In the genomic region with DNA sequence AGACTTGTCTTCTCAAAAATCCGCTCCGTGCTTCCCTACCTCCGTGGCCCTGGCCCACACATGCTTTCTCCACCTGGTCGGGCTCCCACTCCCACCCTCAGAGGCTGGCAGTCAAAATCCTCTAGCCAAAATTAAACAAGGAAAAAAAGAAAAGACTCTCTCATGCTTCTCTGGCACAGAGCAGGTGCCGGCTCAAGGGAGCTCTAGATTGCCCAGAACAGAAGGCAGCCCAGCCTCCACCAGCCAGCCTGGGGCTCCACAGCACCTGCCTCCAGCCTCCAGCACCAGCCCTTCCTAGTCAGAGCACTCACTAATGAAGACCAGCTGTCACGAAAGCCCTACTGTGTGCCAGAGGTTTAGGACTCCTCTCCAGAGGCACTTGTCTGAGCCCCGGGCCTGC, we compare ENCODE assay signal across 26 mouse cellular contexts. TPM values are rescaled to one million over a fixed set of nuclear protein-coding genes. Genes with fewer than 3 reads are reported as not detected.
DNase-seq lines count a peak whose midpoint lies in the region; ATAC-seq and TF ChIP-seq lines count a peak whose summit lies in the region.
"Had no signal": no experiment of that assay in that cellular context is flagged by ENCODE, and none has a peak within 500 bp of the region (broad histone marks: within the 10 kb centered on the region; RNA-seq: fewer than 3 reads in every experiment).

No protein-coding gene starts in this region.

- peaks cover 78% of the 10 kb centered on the region for H3K27me3 ChIP-seq in hindbrain, embryonic 13.5 days
- no peaks in the 10 kb centered on the region for H3K27me3 ChIP-seq in hindbrain, embryonic 16.5 days (replicated peaks; ENCODE audit: control insufficient read depth, insufficient read depth, low read length)
- H3K27me3 ChIP-seq in neural tube, embryonic 15.5 days (replicated peaks): peaks cover 28% of the 10 kb centered on the region

- no peak for TF ChIP-seq POLR2A in cortical plate, adult 2 months (IDR thresholded peaks at IDR 0.05; ENCODE audit: extremely low read depth, insufficient read depth, low read length)

- intact Hi-C loops in left cerebral cortex, postnatal 36 days (cut with DNase I): loop anchor here (2.0 kb wide), 1 partner anchor 29 kb away; no protein-coding TSS in a partner anchor
- intact Hi-C loops in gastrocnemius, adult 2 months (cut with DNase I): no loop called here

- TF ChIP-seq CTCF in cortical plate, adult 2 months (IDR thresholded peaks at IDR 0.05; ENCODE audit: extremely low read depth, insufficient read depth, low read length): no peak
- TF ChIP-seq CTCF in gastrocnemius, adult 2 months (IDR thresholded peaks at IDR 0.05): no peak

- no peak overlapping the region for H3K4me3 ChIP-seq in hindbrain, embryonic 13.5 days
- no peak overlapping the region for H3K4me3 ChIP-seq in hindbrain, embryonic 16.5 days (ENCODE audit: low read length)
- H3K4me3 ChIP-seq in cortical plate, adult 2 months (ENCODE audit: insufficient read depth, low read length): peak overlapping the region; percentile 41
- no peak overlapping the region for H3K4me3 ChIP-seq in neural tube, embryonic 15.5 days (replicated peaks)
- no peak overlapping the region for H3K4me3 ChIP-seq in gastrocnemius, adult 2 months
- H3K4me3 ChIP-seq: heart, adult 2 months; limb, embryonic 13.5 days; liver, embryonic 13.5 days; myocyte had no signal

- no peaks in the 10 kb centered on the region for H3K36me3 ChIP-seq in hindbrain, embryonic 13.5 days
- H3K36me3 ChIP-seq in hindbrain, embryonic 16.5 days (ENCODE audit: control insufficient read depth, insufficient read depth, low read length): no peaks in the 10 kb centered on the region
- no peaks in the 10 kb centered on the region for H3K36me3 ChIP-seq in neural tube, embryonic 15.5 days
- H3K36me3 ChIP-seq: heart, embryonic 13.5 days; limb, embryonic 13.5 days; liver, embryonic 13.5 days; midbrain, embryonic 13.5 days had no signal

- DNase-seq in left cerebral cortex, postnatal 36 days (ENCODE audit: low spot score in 2 of 2): peak; percentile 50 to 63
- no peak for DNase-seq in left cerebral cortex, adult 9 months (ENCODE audit: low spot score in 2 of 2)
- DNase-seq in gastrocnemius, adult 2 months: no peak
- DNase-seq: adrenal gland, adult 2 months; cerebellum, adult 18-20 months; cerebellum, postnatal 36 days; gastrocnemius, postnatal 36 days; heart, adult 2 months; heart, postnatal 14 days; kidney, adult 18-20 months; layer of hippocampus, adult 9-11 months; liver, embryonic 13.5 days; lung, adult 2 months; thymus, adult 2 months; thymus, postnatal 4 days had no signal

- H3K9me3 ChIP-seq in hindbrain, embryonic 13.5 days: no peaks in the 10 kb centered on the region
- H3K9me3 ChIP-seq in hindbrain, embryonic 16.5 days (ENCODE audit: control insufficient read depth, low read length): no peaks in the 10 kb centered on the region
- no peaks in the 10 kb centered on the region for H3K9me3 ChIP-seq in neural tube, embryonic 15.5 days (replicated peaks)
- H3K9me3 ChIP-seq: heart, embryonic 13.5 days; limb, embryonic 13.5 days; liver, embryonic 13.5 days; midbrain, embryonic 13.5 days had no signal

- H3K27ac ChIP-seq in hindbrain, embryonic 13.5 days: peak overlapping the region; percentile 72; the same call in 1 of the 2 replicates
- H3K27ac ChIP-seq in hindbrain, embryonic 16.5 days (ENCODE audit: low read depth, low read length): no peak overlapping the region
- peak overlapping the region; percentile 80 for H3K27ac ChIP-seq in cortical plate, adult 2 months (ENCODE audit: insufficient read depth, low read length)
- H3K27ac ChIP-seq in neural tube, embryonic 15.5 days (replicated peaks): no peak overlapping the region; the same call in 1 of the 2 replicates
- no peak overlapping the region for H3K27ac ChIP-seq in gastrocnemius, adult 2 months
- H3K27ac ChIP-seq: heart, adult 2 months; heart, embryonic 13.5 days; limb, embryonic 13.5 days; liver, embryonic 13.5 days; stomach, postnatal 0 days had no signal

- 70% methylated on average over 7 of the region's 7 CpGs for WGBS in hindbrain, embryonic 13.5 days
- 65% methylated on average over 7 of the region's 7 CpGs for WGBS in hindbrain, embryonic 16.5 days
- 65% methylated on average over 7 of the region's 7 CpGs for WGBS in neural tube, embryonic 15.5 days

- H3K4me2 ChIP-seq in hindbrain, embryonic 13.5 days: peak overlapping the region; percentile 61
- no peak overlapping the region for H3K4me2 ChIP-seq in hindbrain, embryonic 16.5 days (ENCODE audit: low read length)
- H3K4me2 ChIP-seq in neural tube, embryonic 15.5 days: peak overlapping the region; percentile 63; the same call in 1 of the 2 replicates
- H3K4me2 ChIP-seq: limb, embryonic 13.5 days; liver, embryonic 13.5 days had no signal

- peaks cover 96% of the 10 kb centered on the region for H3K4me1 ChIP-seq in hindbrain, embryonic 13.5 days (replicated peaks)
- H3K4me1 ChIP-seq in hindbrain, embryonic 16.5 days (ENCODE audit: control insufficient read depth, insufficient read depth, low read depth, low read length): peaks cover 63% of the 10 kb centered on the region
- peaks cover 15% of the 10 kb centered on the region for H3K4me1 ChIP-seq in cortical plate, adult 2 months (ENCODE audit: control insufficient read depth, insufficient read depth, low read length)
- H3K4me1 ChIP-seq in neural tube, embryonic 15.5 days: peaks cover 80% of the 10 kb centered on the region
- H3K4me1 ChIP-seq: liver, embryonic 13.5 days had no signal

- no peak for ATAC-seq in hindbrain, embryonic 13.5 days (ENCODE audit: low FRiP score)
- ATAC-seq in hindbrain, embryonic 16.5 days: no peak
- ATAC-seq in neural tube, embryonic 15.5 days (ENCODE audit: low FRiP score): no peak
- ATAC-seq: midbrain, embryonic 13.5 days had no signal

- no peak overlapping the region for H3K9ac ChIP-seq in hindbrain, embryonic 13.5 days
- no peak overlapping the region for H3K9ac ChIP-seq in hindbrain, embryonic 16.5 days (ENCODE audit: low read depth, low read length)
- no peak overlapping the region for H3K9ac ChIP-seq in neural tube, embryonic 15.5 days (replicated peaks)
- H3K9ac ChIP-seq: heart, embryonic 13.5 days; limb, embryonic 13.5 days; liver, embryonic 13.5 days had no signal

RNA-seq across cellular contexts. Expression of a gene that starts 4.8 kb away (rescaled TPM):
- 4.6 and 5.0 TPM in 2 replicates for polyA plus RNA-seq in hindbrain, embryonic 13.5 days (2015; fragmentation: Nextera tagmentation; extraction: Ambion mirVana)
- 11.6 and 13.3 TPM in 2 replicates for polyA plus RNA-seq in hindbrain, embryonic 16.5 days (2015; fragmentation: Nextera tagmentation; extraction: Ambion mirVana)
- 100 to 1,000 TPM; 130 to 159 TPM for total RNA-seq in left cerebral cortex, postnatal 36 days (2021)
- polyA plus RNA-seq in cortical plate, adult 2 months (2012; rRNA removed): 59.2 and 65.2 TPM in 2 replicates
- 9.8 and 10.6 TPM in 2 replicates for polyA plus RNA-seq in neural tube, embryonic 15.5 days (2015; fragmentation: Nextera tagmentation; extraction: Ambion mirVana)
- under 1 TPM in 1 of 2 experiments, not detected in 1; 0.03 TPM for total RNA-seq in gastrocnemius, adult 2 months (2021)
- total RNA-seq: neutrophil, adult 5-6 weeks had no signal
- polyA plus RNA-seq: C2C12 had no signal

RNA-seq across cellular contexts. Expression of a gene that starts 59.5 kb away (rescaled TPM):
- polyA plus RNA-seq in hindbrain, embryonic 13.5 days (2015; fragmentation: Nextera tagmentation; extraction: Ambion mirVana): 36.7 and 40.1 TPM in 2 replicates
- polyA plus RNA-seq in hindbrain, embryonic 16.5 days (2015; fragmentation: Nextera tagmentation; extraction: Ambion mirVana): 19.7 and 20.1 TPM in 2 replicates
- 1 to 10 TPM; 4.9 to 6.0 TPM for total RNA-seq in left cerebral cortex, postnatal 36 days (2021)
- 5.8 and 6.3 TPM in 2 replicates for polyA plus RNA-seq in cortical plate, adult 2 months (2012; rRNA removed)
- 14.5 and 22.6 TPM in 2 replicates for polyA plus RNA-seq in neural tube, embryonic 15.5 days (2015; fragmentation: Nextera tagmentation; extraction: Ambion mirVana)
- 1 to 10 TPM; 2.6 to 3.1 TPM for total RNA-seq in gastrocnemius, adult 2 months (2021)
- polyA plus RNA-seq: C2C12 had no signal

Comparison
In these comparisons a context has a peak if more than half of its experiments do, and no peak if none do; other contexts are left out.
1. H3K27ac ChIP-seq: peak in hindbrain, embryonic 13.5 days (single experiment) and cortical plate, adult 2 months (single experiment); none in hindbrain, embryonic 16.5 days (single experiment), neural tube, embryonic 15.5 days (single experiment) and gastrocnemius, adult 2 months (single experiment).
2. DNase-seq: peak in left cerebral cortex, postnatal 36 days (2 of 2); none in left cerebral cortex, adult 9 months (0 of 2) and gastrocnemius, adult 2 months (single experiment).